Mouse (Mus musculus) limb, embryonic 15.5 days (tissue): ENCODE data around the gene Ndufa4. TPM values are rescaled to one million over a fixed set of nuclear protein-coding genes. Genes with fewer than 3 reads are reported as not detected.
"Not testable (repeated sequence)": the region's sequence is repeated elsewhere in the genome, so short reads cannot be mapped to it uniquely, and the experiment has no call there.

ENCODE experiments used
- ATAC-seq: fragments of 200-750 bp; cut with Nextera tagmentation; 2 replicates; pipeline ENCODE4 v1.8.0; 2017; ENCODE audit warnings: low read depth, moderate TSS enrichment; ENCODE audit not compliant: insufficient number of reproducible peaks, low FRiP score, low TSS enrichment
- H3K27ac ChIP-seq: fragments of 300-500 bp; sonication (generic); 2 replicates; pipeline ENCODE4 v1.5.1; 2015; ENCODE audit warnings: moderate library complexity, mild to moderate bottlenecking, inconsistent platforms
- H3K27me3 ChIP-seq: fragments of 300-500 bp; sonication (generic); 2 replicates; pipeline ENCODE4 v1.6.1; 2015; ENCODE audit warnings: inconsistent platforms
- H3K36me3 ChIP-seq: fragments of 300-500 bp; sonication (generic); 2 replicates; pipeline ENCODE4 v1.6.1; 2015; ENCODE audit warnings: inconsistent platforms
- H3K4me1 ChIP-seq: fragments of 300-500 bp; sonication (generic); 2 replicates; pipeline ENCODE4 v1.6.1; 2015; ENCODE audit warnings: inconsistent platforms
- H3K4me2 ChIP-seq: fragments of 300-500 bp; sonication (generic); 2 replicates; pipeline ENCODE4 v1.6.1; 2015; ENCODE audit warnings: mild to moderate bottlenecking, inconsistent platforms
- H3K4me3 ChIP-seq: fragments of 300-500 bp; sonication (generic); 2 replicates; pipeline ENCODE4 v1.5.1; 2015; ENCODE audit warnings: mild to moderate bottlenecking, inconsistent platforms
- H3K9ac ChIP-seq: fragments of 300-500 bp; sonication (generic); 2 replicates; pipeline ENCODE4 v1.6.1; 2015; ENCODE audit warnings: inconsistent platforms
- H3K9me3 ChIP-seq: fragments of 300-500 bp; sonication (generic); 2 replicates; pipeline ENCODE4 v1.6.1; 2016; ENCODE audit warnings: inconsistent platforms
- WGBS: fragments of 180-500 bp; shearing (Covaris S2); methylation state at CpG from one replicate; pipeline ENCODE4 v1.1.7; 2015; 5-methylcytosine and 5-hydroxymethylcytosine counted together
- polyA plus RNA-seq: library from polyadenylated mRNA; unstranded; fragments of >200 nt; fragmentation: Nextera tagmentation; extraction: Ambion mirVana; gene quantifications from 2 replicates; pipeline ENCODE4 v1.2.1, GENCODE M21; 2015

Gene Ndufa4
- polyA plus RNA-seq: 667 and 675 TPM in 2 replicates

GRCm38 (mm10) chr6:11907269-11908032 lies at the start of gene Ndufa4, which contains the start of gene Phf14:
TSS of gene Ndufa4 (minus strand) at chr6:11907497.
TSS of gene Phf14 (plus strand) at chr6:11907809.
- Histone ChIP-seq H3K27me3 (no peaks in the 10 kb centered on the region), H3K9me3 (no peaks in the 10 kb centered on the region), H3K9ac (peak within 1 kb of the TSS; percentile 73), H3K4me3 (peak within 1 kb of the TSS; percentile 85), H3K4me1 (peaks cover 10% of the 10 kb centered on the region), H3K36me3 (peaks cover 16% of the 10 kb centered on the region), H3K27ac (peak within 1 kb of the TSS; percentile 87), H3K4me2 (peak within 1 kb of the TSS; percentile 53)
- WGBS: under 1% methylated on average over 59 of the region's 59 CpGs
- ATAC-seq: peak; percentile 96

GRCm38 (mm10) chr6:11948100-11948499 lies 40.8 kb upstream of the Ndufa4 start:
- WGBS: 90% methylated on average over 1 of the region's 1 CpGs

GRCm38 (mm10) chr6:11942089-11942488 lies 34.8 kb upstream of the Ndufa4 start:
- 97% methylated on average over 4 of the region's 4 CpGs for WGBS
- H3K9me3 ChIP-seq: no peaks in the 10 kb centered on the region
- no peak overlapping the region for H3K27ac ChIP-seq
- H3K4me3 ChIP-seq: no peak overlapping the region
- H3K9ac ChIP-seq: no peak overlapping the region
- no peak overlapping the region for H3K4me2 ChIP-seq
- H3K27me3 ChIP-seq: no peaks in the 10 kb centered on the region
- H3K4me1 ChIP-seq: no peaks in the 10 kb centered on the region
- H3K36me3 ChIP-seq: peaks cover 29% of the 10 kb centered on the region
- ATAC-seq: no peak

More at GRCm38 (mm10) chr6:11948100-11948499, 40.8 kb upstream of the Ndufa4 start:
- H3K9me3 ChIP-seq: no peaks in the 10 kb centered on the region
- no peak overlapping the region for H3K4me3 ChIP-seq
- no peak overlapping the region for H3K4me2 ChIP-seq
- H3K36me3 ChIP-seq: peaks cover 27% of the 10 kb centered on the region
- no peak overlapping the region for H3K9ac ChIP-seq
- no peaks in the 10 kb centered on the region for H3K27me3 ChIP-seq
- H3K4me1 ChIP-seq: no peaks in the 10 kb centered on the region
- no peak for ATAC-seq
- no peak overlapping the region for H3K27ac ChIP-seq

GRCm38 (mm10) chr6:11940895-11941294 lies 33.6 kb upstream of the Ndufa4 start:
- Histone ChIP-seq H3K4me2 (no peak overlapping the region), H3K4me3 (no peak overlapping the region), H3K27ac (no peak overlapping the region), H3K27me3 (no peaks in the 10 kb centered on the region), H3K4me1 (no peaks in the 10 kb centered on the region), H3K9me3 (no peaks in the 10 kb centered on the region), H3K9ac (no peak overlapping the region), H3K36me3 (peaks cover 24% of the 10 kb centered on the region)
- no peak for ATAC-seq

DNA sequence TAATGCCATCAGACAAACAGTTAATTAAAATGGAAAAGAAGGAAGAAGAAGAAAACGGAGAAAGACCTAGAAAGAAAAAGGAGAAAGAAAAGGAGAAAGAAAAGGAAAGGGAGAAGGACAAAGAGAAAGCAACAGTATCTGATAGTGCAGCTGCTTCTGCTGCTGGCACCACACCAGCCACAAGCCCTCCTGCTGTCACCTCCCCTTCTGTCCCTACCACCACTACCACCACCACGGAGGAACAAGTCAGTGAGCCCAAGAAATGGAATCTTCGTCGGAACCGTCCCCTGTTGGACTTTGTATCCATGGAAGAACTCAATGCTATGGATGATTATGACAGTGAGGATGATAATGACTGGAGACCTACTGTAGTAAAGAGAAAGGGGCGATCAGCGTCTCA lies 26.1 kb upstream of the Ndufa4 start:
- 94% methylated on average over 7 of the region's 7 CpGs for WGBS
- no peak for ATAC-seq

DNA sequence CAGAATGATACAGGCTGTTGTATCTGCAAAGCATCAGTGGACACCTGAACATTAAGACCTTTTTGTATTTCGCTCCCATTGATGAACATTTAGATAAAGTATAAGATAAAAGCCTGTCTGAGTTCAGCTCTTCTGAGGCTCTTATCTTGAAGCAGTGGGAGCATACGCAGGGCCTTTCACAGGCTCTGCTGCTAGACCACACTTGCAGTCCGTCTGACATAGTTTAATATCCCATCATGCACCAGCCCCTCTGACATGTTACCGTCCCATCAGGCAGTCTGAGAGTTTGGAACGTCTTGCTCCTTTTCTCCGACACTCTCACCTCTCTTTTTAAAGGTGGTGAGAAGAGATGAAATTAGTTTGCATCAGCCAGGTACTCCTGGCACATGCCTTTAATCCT lies 20.2 kb upstream of the Ndufa4 start:
- H3K9ac ChIP-seq: no peak overlapping the region

More for the DNA sequence above, 26.1 kb upstream of the Ndufa4 start:
- Histone ChIP-seq H3K4me2 (no peak overlapping the region), H3K36me3 (peaks cover 7% of the 10 kb centered on the region), H3K27me3 (no peaks in the 10 kb centered on the region), H3K4me1 (peaks cover 3% of the 10 kb centered on the region; the same call in 1 of the 2 replicates), H3K4me3 (no peak overlapping the region), H3K27ac (no peak overlapping the region), H3K9ac (no peak overlapping the region), H3K9me3 (no peaks in the 10 kb centered on the region)

GRCm38 (mm10) chr6:11926082-11926595 lies 18.8 kb upstream of the Ndufa4 start:
- Histone ChIP-seq H3K9ac (peak overlapping the region; percentile 90), H3K36me3 (peaks cover 3% of the 10 kb centered on the region; the same call in 1 of the 2 replicates), H3K4me2 (peak overlapping the region; percentile 56), H3K4me1 (peaks cover 12% of the 10 kb centered on the region), H3K27me3 (no peaks in the 10 kb centered on the region), H3K27ac (peak overlapping the region; percentile 96), H3K9me3 (no peaks in the 10 kb centered on the region), H3K4me3 (peak overlapping the region; percentile 74)
- under 1% methylated on average over 35 of the region's 40 CpGs for WGBS
- ATAC-seq: peak; percentile 74; the same call in 1 of the 2 replicates

More for the DNA sequence above, 20.2 kb upstream of the Ndufa4 start:
- Histone ChIP-seq H3K4me1 (peaks cover 12% of the 10 kb centered on the region), H3K27ac (no peak overlapping the region), H3K36me3 (peaks cover 3% of the 10 kb centered on the region; the same call in 1 of the 2 replicates), H3K27me3 (no peaks in the 10 kb centered on the region), H3K9me3 (no peaks in the 10 kb centered on the region), H3K4me3 (no peak overlapping the region), H3K4me2 (no peak overlapping the region)
- 77% methylated on average over 6 of the region's 6 CpGs for WGBS
- no peak for ATAC-seq

DNA sequence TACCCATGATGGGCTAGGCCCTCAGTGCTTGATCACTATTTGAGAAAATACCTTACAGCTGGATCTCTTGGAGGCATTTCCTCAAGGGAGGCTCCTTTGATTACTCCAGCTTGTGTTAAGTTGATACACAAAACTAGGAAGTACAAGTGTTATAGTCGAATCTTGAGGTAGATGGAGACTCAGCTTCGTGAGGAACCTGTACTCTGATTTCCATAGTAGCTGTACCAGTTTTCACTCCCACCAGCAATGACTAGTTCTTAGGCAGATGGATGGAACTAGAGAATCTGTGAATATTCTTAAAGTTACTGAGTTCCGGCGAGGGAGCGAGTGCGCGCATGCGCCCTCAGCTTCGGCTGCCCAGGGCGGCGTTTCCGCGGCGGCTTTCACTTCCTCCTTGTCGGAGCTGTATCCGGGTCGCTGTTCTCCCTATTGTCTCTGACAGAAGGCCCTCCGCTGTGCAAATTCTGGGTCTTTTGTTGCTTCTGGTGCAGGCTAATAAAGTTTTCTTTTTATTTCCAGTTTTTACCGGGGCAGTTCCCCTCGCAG lies 18.3 kb upstream of the Ndufa4 start:
- peaks cover 3% of the 10 kb centered on the region; the same call in 1 of the 2 replicates for H3K36me3 ChIP-seq
- peak overlapping the region; percentile 90 for H3K9ac ChIP-seq
- H3K27ac ChIP-seq: peak overlapping the region; percentile 96
- H3K27me3 ChIP-seq: no peaks in the 10 kb centered on the region
- WGBS: under 1% methylated on average over 20 of the region's 20 CpGs
- H3K9me3 ChIP-seq: no peaks in the 10 kb centered on the region
- H3K4me1 ChIP-seq: peaks cover 12% of the 10 kb centered on the region
- H3K4me2 ChIP-seq: peak overlapping the region; percentile 56
- H3K4me3 ChIP-seq: peak overlapping the region; percentile 74
- peak; percentile 89 for ATAC-seq

GRCm38 (mm10) chr6:11908170-11908569 lies 873 bp upstream of the Ndufa4 start:
- H3K4me3 ChIP-seq: peak overlapping the region; percentile 85
- H3K9me3 ChIP-seq: no peaks in the 10 kb centered on the region
- no peaks in the 10 kb centered on the region for H3K27me3 ChIP-seq
- H3K4me1 ChIP-seq: peaks cover 10% of the 10 kb centered on the region
- ATAC-seq: no peak
- H3K4me2 ChIP-seq: peak overlapping the region; percentile 53
- peak overlapping the region; percentile 73 for H3K9ac ChIP-seq
- peaks cover 11% of the 10 kb centered on the region for H3K36me3 ChIP-seq
- 16% methylated on average over 7 of the region's 7 CpGs for WGBS
- peak overlapping the region; percentile 87 for H3K27ac ChIP-seq

- Histone ChIP-seq H3K4me3 (peak overlapping the region; percentile 85), H3K27me3 (no peaks in the 10 kb centered on the region), H3K9me3 (no peaks in the 10 kb centered on the region), H3K4me1 (peaks cover 10% of the 10 kb centered on the region), H3K27ac (peak overlapping the region; percentile 87), H3K9ac (peak overlapping the region; percentile 73), H3K4me2 (peak overlapping the region; percentile 53), H3K36me3 (peaks cover 16% of the 10 kb centered on the region)
- ATAC-seq: no peak
- 2% methylated on average over 5 of the region's 5 CpGs for WGBS
Measured at GRCm38 (mm10) chr6:11906890-11907268, 418 bp downstream of the Ndufa4 start.

- H3K36me3 ChIP-seq: peaks cover 40% of the 10 kb centered on the region
- no peak for ATAC-seq
- peaks cover 2% of the 10 kb centered on the region; the same call in 1 of the 2 replicates for H3K4me1 ChIP-seq
- no peak overlapping the region for H3K4me2 ChIP-seq
- no peaks in the 10 kb centered on the region for H3K9me3 ChIP-seq
- no peaks in the 10 kb centered on the region for H3K27me3 ChIP-seq
- 82% methylated on average over 4 of the region's 4 CpGs for WGBS
- H3K27ac ChIP-seq: no peak overlapping the region
- H3K4me3 ChIP-seq: no peak overlapping the region
- H3K9ac ChIP-seq: no peak overlapping the region
Measured at GRCm38 (mm10) chr6:11900809-11901310, 6.4 kb downstream of the Ndufa4 start.

- H3K9me3 ChIP-seq, H3K9ac ChIP-seq, ATAC-seq, H3K4me2 ChIP-seq, H3K27ac ChIP-seq, H3K27me3 ChIP-seq, H3K4me1 ChIP-seq, H3K36me3 ChIP-seq, H3K4me3 ChIP-seq: not testable (repeated sequence)
- no CpG with 5 or more reads among the region's 2 CpGs for WGBS
Measured at GRCm38 (mm10) chr6:11875364-11875763, 31.9 kb downstream of the Ndufa4 start.
